Mouse (Mus musculus) CH12.LX (cell line): ENCODE data around the gene Gm35549. TPM values are rescaled to one million over a fixed set of nuclear protein-coding genes. Genes with fewer than 3 reads are reported as not detected.

Experiments used
- DNase-seq: peaks from one replicate; pipeline ENCODE4 v3.0.0-alpha.2; 2013; ENCODE audit errors: extremely low read depth
- H3K27ac ChIP-seq: 2 replicates; pipeline ENCODE4 v1.5.1; 2012; ENCODE audit warnings: low read depth, mild to moderate bottlenecking, control low read depth, moderate library complexity; ENCODE audit not compliant: insufficient read depth
- H3K27me3 ChIP-seq: replicated peaks from 2 replicates; pipeline ENCODE3; 2012; ENCODE audit warnings: inconsistent platforms
- H3K36me3 ChIP-seq, 2 experiments: replicated peaks in 1 of 2; 2 replicates each; pipeline versions ENCODE3 to v1.6.1; 2012; ENCODE audit warnings: inconsistent platforms in 1 of 2, low read length in 1 of 2, mild to moderate bottlenecking in 1 of 2, mixed read lengths in 1 of 2, moderate library complexity in 1 of 2; ENCODE audit not compliant: control insufficient read depth in 1 of 2, insufficient read depth in 1 of 2
- H3K4me1 ChIP-seq, 2 experiments: 2 replicates each; pipeline ENCODE4 v1.6.1; 2012; ENCODE audit warnings: inconsistent platforms in 1 of 2, moderate library complexity in 1 of 2; ENCODE audit not compliant: insufficient read depth in 2 of 2, control insufficient read depth in 1 of 2
- H3K4me2 ChIP-seq: 2 replicates; pipeline ENCODE4 v1.6.1; 2012; ENCODE audit warnings: low read depth, mild to moderate bottlenecking, control low read depth; ENCODE audit not compliant: poor library complexity, insufficient read depth, severe bottlenecking
- H3K4me3 ChIP-seq, 3 experiments: fragments of 150-350 bp in 1 of 3; sonication (generic) in 1 of 3; replicated peaks in 1 of 3; 2 replicates each; pipeline versions ENCODE3 to v1.5.1; 2011 to 2012; ENCODE audit warnings: low read depth in 2 of 3, low read length in 2 of 3, mild to moderate bottlenecking in 2 of 3, moderate library complexity in 2 of 3, control low read depth in 1 of 3, improper control_type of control experiment in 1 of 3, inconsistent platforms in 1 of 3, mixed read lengths in 1 of 3; ENCODE audit not compliant: poor library complexity in 1 of 3
- H3K79me2 ChIP-seq: replicated peaks from 2 replicates; pipeline ENCODE4 v1.6.1; 2012; ENCODE audit warnings: mild to moderate bottlenecking, moderate library complexity; ENCODE audit not compliant: control insufficient read depth, poor library complexity, insufficient read depth, severe bottlenecking; ENCODE audit errors: extremely low read depth
- H3K9ac ChIP-seq: 2 replicates; pipeline ENCODE4 v1.6.1; 2012; ENCODE audit warnings: low read depth, mild to moderate bottlenecking, control low read depth, moderate library complexity; ENCODE audit not compliant: insufficient read depth
- H3K9me3 ChIP-seq: replicated peaks from 2 replicates; pipeline ENCODE3; 2012; ENCODE audit warnings: low read length, inconsistent platforms, mixed read lengths
- BHLHE40 ChIP-seq: IDR thresholded peaks from 2 replicates; pipeline ENCODE4 v1.6.1; 2011; ENCODE audit warnings: mild to moderate bottlenecking, low read depth, low read length, improper control_type of control experiment
- CTCF ChIP-seq, 2 experiments: IDR thresholded peaks in 1 of 2; conservative IDR thresholded peaks in 1 of 2; 2 replicates each; pipeline ENCODE4 v1.5.1; 2011 to 2012; ENCODE audit warnings: low read depth in 2 of 2, low read length in 2 of 2, improper control_type of control experiment in 1 of 2, inconsistent platforms in 1 of 2, mild to moderate bottlenecking in 1 of 2, moderate library complexity in 1 of 2
- ELF1 ChIP-seq: IDR thresholded peaks from 2 replicates; pipeline ENCODE4 v1.6.1; 2014; ENCODE audit warnings: low read depth, mild to moderate bottlenecking, inconsistent platforms, low read length, improper control_type of control experiment
- GABPA ChIP-seq: IDR thresholded peaks from 2 replicates; pipeline ENCODE4 v1.6.1; 2012; ENCODE audit warnings: low read depth, low read length, improper control_type of control experiment, inconsistent platforms; ENCODE audit not compliant: insufficient replicate concordance
- JUN ChIP-seq: IDR thresholded peaks from 2 replicates; pipeline ENCODE4 v1.6.1; 2011; ENCODE audit warnings: low read depth, mild to moderate bottlenecking, low read length, improper control_type of control experiment, moderate library complexity; ENCODE audit not compliant: insufficient read depth
- KAT2A ChIP-seq: IDR thresholded peaks from 2 replicates; pipeline ENCODE4 v1.6.1; 2012; ENCODE audit warnings: low read length, improper control_type of control experiment, inconsistent platforms; ENCODE audit not compliant: insufficient replicate concordance
- MAX ChIP-seq: IDR thresholded peaks from 2 replicates; pipeline ENCODE4 v1.6.1; 2011; ENCODE audit warnings: low read length, improper control_type of control experiment
- MEF2A ChIP-seq: IDR thresholded peaks from 2 replicates; pipeline ENCODE4 v1.6.1; 2014; ENCODE audit warnings: low read depth, mild to moderate bottlenecking, inconsistent platforms, low read length, improper control_type of control experiment, borderline replicate concordance
- NELFE ChIP-seq: IDR thresholded peaks from 2 replicates; pipeline ENCODE4 v1.6.1; 2011; ENCODE audit warnings: low read depth, low read length, improper control_type of control experiment
- PAX5 ChIP-seq: IDR thresholded peaks from 2 replicates; pipeline ENCODE4 v1.6.1; 2012; ENCODE audit warnings: low read length, inconsistent platforms, mixed read lengths
- POLR2A ChIP-seq: IDR thresholded peaks from 2 replicates; pipeline ENCODE4 v1.6.1; 2011; ENCODE audit warnings: low read depth, mild to moderate bottlenecking, improper control_type of control experiment, low read length
- SIN3A ChIP-seq: IDR thresholded peaks from 2 replicates; pipeline ENCODE4 v1.6.1; 2012; ENCODE audit warnings: low read length, improper control_type of control experiment, inconsistent platforms
- TBP ChIP-seq: conservative IDR thresholded peaks from 2 replicates; pipeline ENCODE4 v1.6.1; 2011; ENCODE audit warnings: low read depth, low read length, improper control_type of control experiment
- TCF12 ChIP-seq: IDR thresholded peaks from 2 replicates; pipeline ENCODE4 v1.6.1; 2014; ENCODE audit warnings: low read depth, mild to moderate bottlenecking, inconsistent platforms, low read length, improper control_type of control experiment
- UBTF ChIP-seq: IDR thresholded peaks from 2 replicates; pipeline ENCODE4 v1.6.1; 2012; ENCODE audit warnings: low read depth, mild to moderate bottlenecking, inconsistent platforms, low read length, improper control_type of control experiment, moderate library complexity
- USF2 ChIP-seq: conservative IDR thresholded peaks from 2 replicates; pipeline ENCODE4 v1.6.1; 2011; ENCODE audit warnings: low read depth, low read length, improper control_type of control experiment
- ZC3H11A ChIP-seq: IDR thresholded peaks from 2 replicates; pipeline ENCODE4 v1.6.1; 2012; ENCODE audit warnings: low read depth, mild to moderate bottlenecking, inconsistent platforms, low read length, improper control_type of control experiment
- ZNF384 ChIP-seq: IDR thresholded peaks from 2 replicates; pipeline ENCODE4 v1.6.1; 2012; ENCODE audit warnings: low read depth, low read length, improper control_type of control experiment, inconsistent platforms
- dilution Hi-C: fragments of 300-500 bp; cut with MboI; formaldehyde crosslinking; loops from 2 replicates; pipeline ENCODE4 v1.14.3; 2020; ENCODE audit warnings: low sequenced_read_pairs; ENCODE audit not compliant: extremely low pct_unique_long_range_greater_than_20kb, extremely low pct_ligation_motif_present
- in situ Hi-C: fragments of 300-500 bp; cut with MboI; formaldehyde crosslinking; loops from 3 replicates; pipeline ENCODE4 v1.14.3; 2019; ENCODE audit warnings: low sequenced_read_pairs, low pct_ligation_motif_present, low pct_unique_long_range_greater_than_20kb, mixed read lengths
- polyA plus RNA-seq: library from polyadenylated mRNA; unstranded; fragments of >175 nt; gene quantifications from 2 replicates; pipeline ENCODE4 v1.2.1, GENCODE M21; 2012; ENCODE audit warnings: low read depth; ENCODE audit not compliant: insufficient read length
- total RNA-seq, 2 experiments: library from RNA; depleted of rRNA; stranded (reverse); fragments of 300-350 nt in 1 of 2; fragments of >200 nt in 1 of 2; gene quantifications; 2 replicates each; pipeline ENCODE4 v1.2.3; 2012 to 2014

The Gm35549 gene
- total and polyA plus RNA-seq, 3 experiments: not detected

- Histone ChIP-seq H3K9ac (no peak overlapping the region), H3K4me1 (no peaks in the 10 kb centered on the region), H3K79me2 (no peaks in the 10 kb centered on the region), H3K4me3 (no peak overlapping the region), H3K27ac (no peak overlapping the region), H3K27me3 (no peaks in the 10 kb centered on the region), H3K36me3 (peaks cover 10 to 59% of the 10 kb centered on the region in 2 experiments), H3K9me3 (no peaks in the 10 kb centered on the region)
- dilution Hi-C loops: no loop called here
- in situ Hi-C loops: no loop called here
- TF ChIP-seq PAX5 (no peak), MAX (no peak), USF2 (no peak), TBP (no peak), POLR2A (no peak), GABPA (no peak), NELFE (no peak), TCF12 (no peak), KAT2A (no peak), JUN (no peak), BHLHE40 (no peak), UBTF (no peak), CTCF (conservative IDR thresholded peaks at IDR 0.05 in 1 of 2, IDR thresholded peaks at IDR 0.05 in 1 of 2; ENCODE audit: low read depth in 2 of 2, low read length in 2 of 2) (no peak)
- TF ChIP-seq, all 38 proteins: peak for 0
- no peak overlapping the region for H3K4me2 ChIP-seq
- no peak for DNase-seq
Measured at GRCm38 (mm10) chr9:122814775-122815174, 29.1 kb downstream of the Gm35549 start.

- dilution Hi-C loops: no loop called here
- H3K9me3 ChIP-seq: no peaks in the 10 kb centered on the region
- H3K4me1 ChIP-seq: no peaks in the 10 kb centered on the region
- DNase-seq: no peak
- in situ Hi-C loops: no loop called here
- no peaks in the 10 kb centered on the region for H3K79me2 ChIP-seq
- H3K4me3 ChIP-seq: no peak overlapping the region
- TF ChIP-seq BHLHE40: no peak
- TF ChIP-seq UBTF: no peak
- no peak for TF ChIP-seq POLR2A
- TF ChIP-seq ZNF384: no peak
- no peak for TF ChIP-seq MAX
- no peak for TF ChIP-seq CTCF (conservative IDR thresholded peaks at IDR 0.05 in 1 of 2, IDR thresholded peaks at IDR 0.05 in 1 of 2; ENCODE audit: low read depth in 2 of 2, low read length in 2 of 2)
- TF ChIP-seq ELF1: no peak
- TF ChIP-seq MEF2A: no peak
- no peak for TF ChIP-seq SIN3A
- no peak for TF ChIP-seq ZC3H11A
- TF ChIP-seq, all 38 proteins: peak for 0
- no peak overlapping the region for H3K9ac ChIP-seq
- peaks cover 8 to 57% of the 10 kb centered on the region in 2 experiments for H3K36me3 ChIP-seq
- H3K4me2 ChIP-seq: no peak overlapping the region
- H3K27ac ChIP-seq: no peak overlapping the region
- H3K27me3 ChIP-seq: no peaks in the 10 kb centered on the region
Measured at GRCm38 (mm10) chr9:122812386-122812785, 31.4 kb downstream of the Gm35549 start.
